Mouse (Mus musculus) bone marrow macrophage, adult 2 months (primary cell): ENCODE data around the gene Shmt2.

ENCODE experiments used
- CTCF ChIP-seq: IDR thresholded peaks from 2 replicates; pipeline ENCODE4 v1.5.1; 2012; ENCODE audit warnings: low read depth, mild to moderate bottlenecking, low read length, moderate library complexity
- POLR2A ChIP-seq: IDR thresholded peaks from 2 replicates; pipeline ENCODE4 v1.6.1; 2012; ENCODE audit warnings: mild to moderate bottlenecking, low read depth, low read length, borderline replicate concordance

DNA sequence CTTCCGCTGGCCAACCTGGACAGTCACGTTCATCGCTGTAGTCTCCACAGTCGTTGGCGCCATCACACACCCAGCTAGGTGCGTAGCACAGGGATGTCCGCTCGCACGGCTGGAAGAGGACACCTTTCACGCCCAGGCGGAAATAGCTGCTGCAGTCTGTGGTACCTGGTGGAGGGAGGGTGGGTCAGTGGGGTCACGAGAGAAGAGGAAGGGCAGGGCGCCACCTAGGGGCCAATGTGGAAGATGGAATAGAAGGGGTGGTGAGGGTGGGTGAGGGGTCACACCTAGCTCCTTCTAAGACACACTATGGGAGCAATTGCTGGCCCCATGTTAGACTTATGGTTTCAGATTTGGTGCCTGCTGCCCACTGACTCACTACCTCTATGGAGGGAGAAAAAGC is 35.2 kb upstream of the Shmt2 start:
- peak; percentile 67 for TF ChIP-seq CTCF
- no peak for TF ChIP-seq POLR2A
